Mouse (Mus musculus): ENCODE results near the gene Tcp11l2. TPM values are rescaled to one million over a fixed set of nuclear protein-coding genes. Genes with fewer than 3 reads are reported as not detected.

The Tcp11l2 gene
- polyA plus RNA-seq (2015; fragmentation: Nextera tagmentation; extraction: Ambion mirVana) = 39.0 and 46.5 TPM in 2 replicates

DNA sequence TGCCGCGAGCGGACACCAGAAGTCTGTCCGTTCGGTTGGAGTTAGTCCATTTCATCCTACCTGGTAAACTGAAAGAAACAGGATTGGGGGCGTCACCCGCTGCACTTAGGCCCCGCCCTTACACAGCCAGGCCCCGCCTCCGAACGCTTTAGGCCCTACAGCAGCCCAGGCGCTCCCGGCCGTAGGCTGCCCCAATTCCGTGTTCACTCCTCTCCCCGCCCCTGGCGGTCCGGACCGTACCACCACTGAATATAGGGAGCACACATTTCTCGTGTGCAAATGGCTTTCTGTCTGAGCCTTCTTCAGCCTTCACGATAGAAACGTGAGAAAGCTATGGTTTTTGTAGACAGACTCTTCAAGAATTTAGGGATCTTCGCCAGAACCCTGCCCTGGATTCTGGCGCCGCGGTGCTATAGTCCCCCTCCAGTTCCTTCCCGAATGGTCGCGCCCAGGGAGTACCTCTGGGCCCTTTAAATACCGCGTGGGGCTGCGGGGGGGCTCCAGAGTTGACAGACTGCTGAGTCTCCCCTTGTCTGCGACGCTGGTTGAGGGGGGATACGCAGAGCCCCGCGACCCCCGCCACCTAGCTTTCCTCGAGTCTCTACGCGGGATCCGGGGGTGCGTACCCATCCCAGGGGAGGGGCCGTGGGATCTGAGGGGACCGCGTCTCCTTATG is at the start of gene Tcp11l2:
TSS of gene Tcp11l2 (plus strand) at position 232 of the 676 bp plus-strand sequence.
- no peaks in the 10 kb centered on the region for H3K9me3 ChIP-seq (replicated peaks)
- H3K4me3 ChIP-seq (replicated peaks) = peak within 1 kb of the TSS; percentile 89
- H3K36me3 ChIP-seq = no peaks in the 10 kb centered on the region
- WGBS (ENCODE audit: insufficient replicate concordance) = under 1% methylated on average over 46 of the region's 46 CpGs
- peak within 1 kb of the TSS; percentile 85 for H3K9ac ChIP-seq
- H3K4me2 ChIP-seq = peak within 1 kb of the TSS; percentile 95
- no peaks in the 10 kb centered on the region for H3K27me3 ChIP-seq
- peak within 1 kb of the TSS; percentile 96 for H3K27ac ChIP-seq
- peak; percentile 89 for DNase-seq
- ATAC-seq (ENCODE audit: low read depth) = peak; percentile 94
- H3K4me1 ChIP-seq (replicated peaks) = peaks cover 66% of the 10 kb centered on the region

DNA sequence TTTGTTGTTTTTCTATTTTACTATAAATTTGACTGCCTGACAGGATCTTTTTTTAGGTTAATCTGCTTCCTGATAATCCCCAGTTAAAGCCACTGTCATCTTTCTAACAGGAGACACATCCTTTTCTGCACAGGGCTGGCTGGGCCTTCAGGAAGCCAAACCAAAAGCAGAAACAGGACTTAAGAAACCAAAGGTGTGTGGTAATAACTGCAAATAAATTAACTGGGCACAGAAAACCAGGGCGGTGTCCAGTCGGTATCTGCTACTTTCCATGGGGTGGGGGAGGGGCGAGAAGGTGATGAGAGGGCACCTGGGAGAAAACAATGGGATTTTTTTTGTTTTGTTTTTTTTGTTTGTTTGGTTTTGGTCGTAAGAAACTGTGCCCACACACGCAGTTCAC is 49.4 kb upstream of the Tcp11l2 start:
- H3K9ac ChIP-seq = no peak overlapping the region
- H3K4me2 ChIP-seq = no peak overlapping the region
- ATAC-seq (ENCODE audit: low read depth) = no peak
- no peak for DNase-seq
- no peak overlapping the region for H3K27ac ChIP-seq
- no peaks in the 10 kb centered on the region for H3K9me3 ChIP-seq (replicated peaks)
- H3K4me3 ChIP-seq (replicated peaks) = no peak overlapping the region
- H3K27me3 ChIP-seq = peaks cover 17% of the 10 kb centered on the region
- WGBS (ENCODE audit: insufficient replicate concordance) = 55% methylated on average over 5 of the region's 5 CpGs
- peaks cover 4% of the 10 kb centered on the region; the same call in 1 of the 2 replicates for H3K36me3 ChIP-seq
- H3K4me1 ChIP-seq (replicated peaks) = 0 out of 2 replicates have a peak, but pooled peaks cover 5% of the 10 kb centered on the region

DNA sequence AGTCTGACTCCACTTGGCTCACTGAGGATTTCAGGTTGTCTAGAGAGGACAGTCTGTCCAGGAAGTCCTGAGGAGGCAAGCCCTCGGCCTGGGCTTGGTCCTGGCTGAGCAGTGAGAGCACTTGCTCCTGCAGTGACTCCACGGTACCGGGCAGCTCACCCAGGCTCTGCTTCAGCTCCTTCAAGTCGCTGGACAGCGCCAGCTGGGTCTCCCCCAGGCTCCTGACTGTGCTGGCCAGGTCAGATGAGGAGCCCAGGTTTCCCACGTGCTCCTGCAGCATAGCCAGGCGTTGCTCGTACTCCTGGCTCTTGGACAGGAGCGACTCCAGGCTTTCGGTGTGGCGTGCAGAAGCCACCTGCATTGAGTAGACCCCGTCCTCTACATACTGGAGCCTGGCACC is 48.8 kb upstream of the Tcp11l2 start:
- ATAC-seq (ENCODE audit: low read depth) (no peak), DNase-seq (no peak)
- Histone ChIP-seq H3K4me3 (replicated peaks) (no peak overlapping the region), H3K4me1 (replicated peaks) (0 out of 2 replicates have a peak, but pooled peaks cover 5% of the 10 kb centered on the region), H3K27me3 (peaks cover 23% of the 10 kb centered on the region), H3K36me3 (peaks cover 4% of the 10 kb centered on the region; the same call in 1 of the 2 replicates), H3K27ac (0 out of 2 replicates have a peak overlapping the region, but pooled peaks have one; percentile 7), H3K9ac (no peak overlapping the region), H3K4me2 (no peak overlapping the region), H3K9me3 (replicated peaks) (no peaks in the 10 kb centered on the region)
- 75% methylated on average over 12 of the region's 12 CpGs for WGBS (ENCODE audit: insufficient replicate concordance)

DNA sequence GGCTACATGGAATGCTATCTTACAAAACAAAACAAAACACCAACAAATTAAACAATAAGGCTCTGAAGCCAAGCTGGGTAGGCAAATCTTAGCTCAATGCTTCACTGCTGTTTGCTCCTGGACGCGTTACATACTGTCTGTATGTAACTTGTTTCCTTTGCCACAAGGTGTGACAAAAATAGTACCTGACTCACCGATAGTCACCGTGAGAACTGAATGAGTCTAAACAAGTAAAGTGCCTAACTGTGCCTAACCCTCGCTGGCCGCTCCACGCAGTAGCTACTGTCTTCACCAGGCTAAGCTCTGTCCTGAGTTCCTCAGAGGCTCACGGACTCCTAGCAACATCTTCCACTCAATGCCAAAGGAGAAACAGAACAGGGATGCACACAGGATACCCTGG is 46.0 kb upstream of the Tcp11l2 start:
- Histone ChIP-seq H3K27ac (no peak overlapping the region), H3K36me3 (peaks cover 4% of the 10 kb centered on the region; the same call in 1 of the 2 replicates), H3K27me3 (peaks cover 51% of the 10 kb centered on the region), H3K4me3 (replicated peaks) (no peak overlapping the region), H3K9me3 (replicated peaks) (no peaks in the 10 kb centered on the region), H3K4me2 (no peak overlapping the region), H3K9ac (no peak overlapping the region), H3K4me1 (replicated peaks) (peaks cover 11% of the 10 kb centered on the region)
- no peak for ATAC-seq (ENCODE audit: low read depth)
- DNase-seq = no peak
- 73% methylated on average over 8 of the region's 8 CpGs for WGBS (ENCODE audit: insufficient replicate concordance)

DNA sequence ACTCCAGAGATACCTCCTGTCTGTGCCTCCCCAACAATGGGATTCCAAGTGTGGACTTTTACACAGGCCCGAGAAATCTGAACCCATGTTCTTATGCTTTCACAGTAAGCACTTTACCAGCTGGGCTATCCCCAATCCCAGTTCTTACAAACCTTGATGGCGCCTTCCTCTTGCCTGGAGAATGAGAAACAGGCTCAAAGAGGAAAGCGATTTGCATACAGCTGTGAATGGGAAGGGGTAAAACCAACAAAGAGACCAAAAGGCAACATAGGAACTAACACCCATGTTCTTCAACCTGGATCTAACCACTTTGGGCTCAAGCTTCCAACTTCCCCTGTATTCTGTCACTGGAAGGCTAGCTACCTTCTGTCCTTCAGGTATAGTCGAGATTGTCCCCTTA is 44.9 kb upstream of the Tcp11l2 start:
- whole genome bisulfite sequencing (ENCODE audit: insufficient replicate concordance) = 70% methylated on average over 4 of the region's 4 CpGs
- H3K4me1 ChIP-seq (replicated peaks) = peaks cover 16% of the 10 kb centered on the region
- H3K27ac ChIP-seq = no peak overlapping the region
- H3K9ac ChIP-seq = no peak overlapping the region
- peaks cover 62% of the 10 kb centered on the region for H3K27me3 ChIP-seq
- H3K36me3 ChIP-seq = peaks cover 4% of the 10 kb centered on the region; the same call in 1 of the 2 replicates
- peak overlapping the region; percentile 69 for H3K4me2 ChIP-seq
- H3K9me3 ChIP-seq (replicated peaks) = no peaks in the 10 kb centered on the region
- ATAC-seq (ENCODE audit: low read depth) = no peak
- no peak for DNase-seq
- peak overlapping the region; percentile 66; the same call in 1 of the 2 replicates for H3K4me3 ChIP-seq (replicated peaks)

DNA sequence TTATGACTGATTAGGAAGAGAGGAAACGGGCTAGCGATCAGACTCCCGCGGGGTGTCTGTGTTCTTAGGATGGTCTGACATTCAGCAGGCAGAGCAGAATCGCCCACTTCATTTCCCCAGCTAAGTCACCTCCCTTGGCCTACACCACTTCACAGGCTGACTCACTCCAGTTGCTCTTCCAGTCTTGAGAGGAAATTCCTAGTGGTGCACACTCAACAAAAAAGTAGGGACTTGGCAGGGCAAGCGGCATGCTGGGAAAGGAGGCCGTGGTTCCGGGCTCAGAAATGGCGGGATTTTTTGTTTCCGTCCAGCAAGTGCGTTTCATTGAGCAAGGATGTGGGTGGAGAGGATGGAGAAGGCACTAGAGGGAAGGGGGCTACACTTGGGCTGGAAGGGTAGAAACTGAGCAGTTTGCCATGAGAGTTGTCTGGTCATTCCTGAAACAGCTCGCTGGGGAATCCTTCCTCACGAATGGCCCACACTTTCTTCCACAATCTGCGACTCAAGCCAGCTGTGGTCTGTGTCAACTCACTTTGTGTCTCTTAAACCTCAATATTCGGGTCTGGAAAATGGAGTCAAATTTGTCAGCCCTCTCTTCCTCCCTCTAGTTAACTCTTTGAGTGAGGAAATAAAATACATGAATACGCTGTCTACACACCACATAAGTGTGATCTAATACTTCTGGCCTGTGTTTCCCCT is 44.1 kb upstream of the Tcp11l2 start:
- no peak overlapping the region for H3K27ac ChIP-seq
- H3K36me3 ChIP-seq = peaks cover 4% of the 10 kb centered on the region; the same call in 1 of the 2 replicates
- peak overlapping the region; percentile 66 for H3K4me3 ChIP-seq (replicated peaks)
- no peak for DNase-seq
- H3K4me2 ChIP-seq = peak overlapping the region; percentile 69
- WGBS (ENCODE audit: insufficient replicate concordance) = 71% methylated on average over 16 of the region's 16 CpGs
- no peaks in the 10 kb centered on the region for H3K9me3 ChIP-seq (replicated peaks)
- peaks cover 16% of the 10 kb centered on the region for H3K4me1 ChIP-seq (replicated peaks)
- peaks cover 70% of the 10 kb centered on the region for H3K27me3 ChIP-seq
- no peak for ATAC-seq (ENCODE audit: low read depth)
- H3K9ac ChIP-seq = peak overlapping the region; percentile 64

DNA sequence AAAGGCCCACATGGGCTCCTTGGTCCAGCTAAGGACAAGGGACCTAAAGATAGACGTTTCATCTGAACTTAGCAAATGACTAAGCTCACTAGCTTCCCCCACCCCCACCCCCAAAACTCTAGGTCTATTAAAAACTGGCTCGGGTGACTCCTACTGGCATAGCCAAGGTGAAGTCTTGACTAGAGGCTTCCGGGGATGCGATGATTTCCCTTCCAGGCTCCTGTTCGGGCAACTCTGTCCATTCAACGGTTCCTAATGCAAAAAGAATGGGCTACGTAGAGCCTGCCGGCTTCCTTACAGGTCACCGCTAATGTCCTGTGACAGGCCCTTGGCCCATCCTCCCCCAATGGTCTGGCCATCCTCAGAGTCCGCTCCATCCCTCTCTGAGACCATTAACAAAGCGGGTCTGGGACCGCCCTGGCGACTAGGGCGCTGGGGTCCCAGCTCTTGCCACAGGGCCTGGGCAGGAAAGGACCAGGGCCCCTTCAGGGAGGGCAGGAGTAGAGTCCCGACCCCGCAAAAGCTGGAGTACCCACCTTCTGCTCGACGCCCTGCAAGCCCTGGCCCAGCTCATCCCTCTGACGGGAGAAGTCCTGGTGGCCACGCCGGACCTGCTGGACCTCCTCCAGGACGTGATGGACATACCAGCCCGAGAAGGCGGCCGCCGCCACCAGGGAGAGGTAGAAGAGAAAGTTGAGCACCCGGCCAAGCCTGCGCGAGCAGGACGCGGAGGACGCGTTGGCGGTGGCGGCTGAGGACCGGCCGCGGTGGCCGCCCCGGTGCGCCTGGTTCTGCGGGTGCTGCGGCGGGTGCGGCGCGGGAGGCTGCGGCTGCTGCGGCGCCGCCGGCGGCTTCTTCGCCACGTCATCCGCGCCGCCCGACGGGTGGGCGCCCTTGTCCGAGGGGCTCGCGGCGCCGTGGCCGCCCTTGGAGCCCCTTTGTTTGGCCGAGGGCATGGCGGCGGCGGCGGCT is 43.2 kb upstream of the Tcp11l2 start:
- Histone ChIP-seq H3K4me1 (replicated peaks) (peaks cover 16% of the 10 kb centered on the region), H3K27me3 (peaks cover 74% of the 10 kb centered on the region)

DNA sequence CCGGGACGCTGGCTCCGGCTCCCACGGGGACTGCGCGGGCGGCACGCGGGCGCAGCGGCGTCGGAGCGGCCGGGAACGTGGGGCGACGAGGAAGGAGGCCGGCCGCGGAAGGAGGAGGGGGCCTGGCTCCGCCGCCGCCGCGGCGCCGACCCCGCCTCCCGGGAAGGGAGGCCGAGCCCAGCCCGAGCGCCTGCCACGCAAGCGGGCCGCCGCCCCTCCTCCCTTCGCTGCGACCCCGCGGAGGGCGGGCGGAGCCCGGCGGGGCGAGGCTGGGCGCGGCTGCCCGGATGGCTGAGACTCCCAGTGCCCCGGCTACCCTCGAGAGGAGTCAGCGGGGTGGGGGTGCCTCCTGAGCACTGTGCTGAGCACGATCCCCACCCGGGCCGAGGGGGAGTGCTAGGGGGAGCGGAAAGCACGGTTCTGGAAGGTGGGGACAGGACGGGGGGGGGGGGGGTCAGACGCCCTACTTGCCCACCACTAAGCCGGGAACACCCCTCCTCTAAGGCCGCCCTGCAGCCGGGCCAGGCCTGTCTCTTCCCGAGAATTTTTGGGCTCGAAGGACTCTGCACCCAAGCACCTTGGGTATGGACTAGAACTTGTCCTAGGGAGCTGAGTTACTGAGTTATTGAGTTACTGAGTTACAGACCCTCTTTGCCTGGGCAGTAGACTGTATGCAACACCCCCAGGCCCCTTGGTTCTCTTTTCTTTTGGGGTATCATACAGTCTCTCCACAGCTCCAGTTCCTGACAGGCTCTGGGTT is 42.3 kb upstream of the Tcp11l2 start, which contains the start of gene Ckap4:
TSS of gene Ckap4 (minus strand) at position 151 of the 760 bp plus-strand sequence.
- peaks cover 16% of the 10 kb centered on the region for H3K4me1 ChIP-seq (replicated peaks)
- DNase-seq = no peak
- peak; percentile 60 for ATAC-seq (ENCODE audit: low read depth)
- H3K36me3 ChIP-seq = no peaks in the 10 kb centered on the region
- 1% methylated on average over 36 of the region's 64 CpGs for WGBS (ENCODE audit: insufficient replicate concordance)
- H3K27ac ChIP-seq = peak within 1 kb of the TSS; percentile 34; the same call in 1 of the 2 replicates
- peak within 1 kb of the TSS; percentile 69 for H3K4me2 ChIP-seq
- H3K9me3 ChIP-seq (replicated peaks) = no peaks in the 10 kb centered on the region
- H3K27me3 ChIP-seq = peaks cover 77% of the 10 kb centered on the region
- peak within 1 kb of the TSS; percentile 64 for H3K9ac ChIP-seq
- peak within 1 kb of the TSS; percentile 66 for H3K4me3 ChIP-seq (replicated peaks)

More for the DNA sequence above, 43.2 kb upstream of the Tcp11l2 start:
- DNase-seq (no peak), ATAC-seq (ENCODE audit: low read depth) (no peak)
- H3K4me3 ChIP-seq (replicated peaks) = peak overlapping the region; percentile 66
- peak overlapping the region; percentile 69 for H3K4me2 ChIP-seq
- no peaks in the 10 kb centered on the region for H3K9me3 ChIP-seq (replicated peaks)
- 4% methylated on average over 72 of the region's 72 CpGs for WGBS (ENCODE audit: insufficient replicate concordance)
- peak overlapping the region; percentile 34; the same call in 1 of the 2 replicates for H3K27ac ChIP-seq
- H3K36me3 ChIP-seq = no peaks in the 10 kb centered on the region
- peak overlapping the region; percentile 64 for H3K9ac ChIP-seq

DNA sequence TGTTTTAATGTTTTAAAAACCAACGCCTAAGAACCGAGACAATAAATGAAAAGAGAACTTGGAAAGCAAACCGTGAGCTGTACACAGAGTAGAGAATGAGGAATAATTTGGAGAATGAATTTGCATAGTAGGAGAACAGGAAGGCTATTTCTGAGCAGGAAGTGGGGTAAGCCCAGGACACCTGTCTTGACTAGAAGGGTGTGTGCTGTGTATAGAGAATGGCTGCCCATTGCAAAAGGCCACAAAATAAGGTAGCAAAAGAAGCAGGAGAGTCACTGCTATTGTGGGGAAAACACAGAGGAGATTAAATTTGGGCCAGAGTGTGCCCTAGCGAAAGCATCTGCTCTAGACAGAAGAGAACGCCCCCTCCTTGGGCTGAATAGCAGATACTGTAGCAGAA is 41.0 kb upstream of the Tcp11l2 start:
- DNase-seq = no peak
- H3K36me3 ChIP-seq = no peaks in the 10 kb centered on the region
- H3K4me1 ChIP-seq (replicated peaks) = peaks cover 16% of the 10 kb centered on the region
- no peak overlapping the region for H3K27ac ChIP-seq
- H3K4me2 ChIP-seq = no peak overlapping the region
- ATAC-seq (ENCODE audit: low read depth) = no peak
- H3K9me3 ChIP-seq (replicated peaks) = no peaks in the 10 kb centered on the region
- no peak overlapping the region for H3K9ac ChIP-seq
- peaks cover 78% of the 10 kb centered on the region for H3K27me3 ChIP-seq
- no peak overlapping the region for H3K4me3 ChIP-seq (replicated peaks)
- 56% methylated on average over 5 of the region's 5 CpGs for WGBS (ENCODE audit: insufficient replicate concordance)

DNA sequence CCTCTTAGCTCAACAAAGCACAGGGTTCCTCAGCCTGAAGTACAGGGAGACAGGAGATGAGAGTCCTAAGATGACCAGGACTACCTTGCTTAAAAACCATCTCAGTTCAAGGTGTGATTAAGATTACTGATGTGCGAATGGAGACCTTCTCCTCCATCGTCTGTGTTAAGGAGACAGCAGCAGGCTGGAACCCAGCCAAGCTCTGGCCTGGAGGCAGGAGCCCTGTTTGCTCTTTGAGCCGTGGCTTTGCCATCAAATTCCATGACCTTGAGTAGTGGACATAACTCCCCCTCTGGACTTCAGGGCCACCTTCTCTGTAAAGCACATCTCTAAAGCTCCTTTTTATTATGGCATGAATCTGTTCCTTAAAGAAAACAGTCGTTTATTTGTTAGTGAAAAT is 40.6 kb upstream of the Tcp11l2 start:
- Histone ChIP-seq H3K9ac (no peak overlapping the region), H3K27me3 (peaks cover 74% of the 10 kb centered on the region), H3K4me2 (no peak overlapping the region), H3K9me3 (replicated peaks) (no peaks in the 10 kb centered on the region), H3K36me3 (no peaks in the 10 kb centered on the region), H3K27ac (no peak overlapping the region), H3K4me3 (replicated peaks) (no peak overlapping the region), H3K4me1 (replicated peaks) (peaks cover 16% of the 10 kb centered on the region)
- no peak for DNase-seq
- ATAC-seq (ENCODE audit: low read depth) = no peak
- WGBS (ENCODE audit: insufficient replicate concordance) = 46% methylated on average over 4 of the region's 4 CpGs

All from liver, embryonic 13.5 days (tissue).